Mouse (Mus musculus) heart, adult 2 months (tissue): ENCODE results near the gene Ccl6.

Experiments used
- CTCF ChIP-seq: fragments of 200-600 bp; IDR thresholded peaks from 2 replicates; pipeline ENCODE4 v1.8.1; 2022; ENCODE audit warnings: antibody characterized with exemption, mild to moderate bottlenecking, moderate library complexity
- POLR2A ChIP-seq: fragments of 200-500 bp; IDR thresholded peaks from 2 replicates; pipeline ENCODE4 v1.6.1; 2011; ENCODE audit warnings: mild to moderate bottlenecking, low read depth, low read length, control low read depth; ENCODE audit not compliant: insufficient read depth

DNA sequence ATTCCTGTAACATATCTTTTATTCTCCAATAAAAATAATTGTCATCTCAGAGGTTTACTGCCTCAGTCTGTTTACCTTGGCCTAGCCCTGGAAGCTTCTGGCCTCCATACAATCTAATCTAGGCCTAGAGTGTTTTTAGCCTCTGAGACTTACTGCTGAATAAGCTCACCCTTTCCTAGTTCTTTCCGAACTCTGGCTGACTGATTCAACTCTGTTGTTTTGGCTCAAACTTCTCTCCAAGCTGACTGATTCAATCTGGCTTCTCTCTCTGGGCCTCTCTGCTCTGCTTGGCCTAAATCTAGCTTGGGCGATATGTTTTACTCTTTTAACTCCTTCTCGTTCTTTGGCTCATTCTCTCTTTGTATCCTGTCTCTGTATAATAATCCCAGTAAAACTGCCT lies 6.1 kb upstream of the Ccl6 start:
- TF ChIP-seq CTCF = no peak
- no peak for TF ChIP-seq POLR2A
